Mouse (Mus musculus): ENCODE data around the gene Krtap3-3. TPM values are rescaled to one million over a fixed set of nuclear protein-coding genes. Genes with fewer than 3 reads are reported as not detected.

Gene Krtap3-3
- polyA plus RNA-seq, 1 experiment from 2014 or later: not detected

GRCm38 (mm10) chr11:99514098-99514497 is 36.6 kb downstream of the Krtap3-3 start:
- H3K36me3 ChIP-seq (ENCODE audit: insufficient read depth, low read length): no peaks in the 10 kb centered on the region
- 79% methylated on average over 8 of the region's 8 CpGs for WGBS
- no peak overlapping the region for H3K9ac ChIP-seq (ENCODE audit: low read depth, low read length)
- no peaks in the 10 kb centered on the region for H3K27me3 ChIP-seq (ENCODE audit: insufficient read depth, low read length)
- H3K4me2 ChIP-seq (ENCODE audit: low read length): no peak overlapping the region
- TF ChIP-seq CTCF (IDR thresholded peaks at IDR 0.05; ENCODE audit: low read depth): no peak
- H3K4me1 ChIP-seq (replicated peaks; ENCODE audit: insufficient read depth, low read length): no peaks in the 10 kb centered on the region
- no peak overlapping the region for H3K4me3 ChIP-seq (replicated peaks; ENCODE audit: low read depth, low read length)
- H3K9me3 ChIP-seq (replicated peaks; ENCODE audit: low read length): no peaks in the 10 kb centered on the region
- ATAC-seq (replicated peaks; ENCODE audit: low FRiP score, low read depth) (no peak), DNase-seq (ENCODE audit: low spot score) (no peak)
- no peak overlapping the region for H3K27ac ChIP-seq

Other genes starting within 250 kb of the Krtap3-3 start
- 0.08 and 0.09 TPM in 2 replicates for gene Krt25, start 227.9 kb downstream of the Krtap3-3 start, polyA plus RNA-seq (2015; fragmentation: Nextera tagmentation; extraction: Ambion mirVana)
- not detected in 2 replicates for gene Krt26, start 212.9 kb downstream of the Krtap3-3 start, polyA plus RNA-seq (2015; fragmentation: Nextera tagmentation; extraction: Ambion mirVana)
- gene Krt27, start 199.8 kb downstream of the Krtap3-3 start, polyA plus RNA-seq (2015; fragmentation: Nextera tagmentation; extraction: Ambion mirVana): not detected in 2 replicates
- gene Krt28, start 176.0 kb downstream of the Krtap3-3 start, polyA plus RNA-seq (2015; fragmentation: Nextera tagmentation; extraction: Ambion mirVana): 0.32 TPM in 1 of 2 replicates, not detected in the other
- gene Krt10, start 161.5 kb downstream of the Krtap3-3 start, polyA plus RNA-seq (2015; fragmentation: Nextera tagmentation; extraction: Ambion mirVana): 35.5 and 42.6 TPM in 2 replicates
- not detected in 2 replicates for gene Krt12, start 128.6 kb downstream of the Krtap3-3 start, polyA plus RNA-seq (2015; fragmentation: Nextera tagmentation; extraction: Ambion mirVana)
- gene Krt20, start 112.7 kb downstream of the Krtap3-3 start, polyA plus RNA-seq (2015; fragmentation: Nextera tagmentation; extraction: Ambion mirVana): 3.6 and 5.0 TPM in 2 replicates
- gene Krt23, start 57.7 kb downstream of the Krtap3-3 start, polyA plus RNA-seq (2015; fragmentation: Nextera tagmentation; extraction: Ambion mirVana): 30.6 and 31.8 TPM in 2 replicates
- gene Krt39, start 29.5 kb downstream of the Krtap3-3 start, polyA plus RNA-seq (2015; fragmentation: Nextera tagmentation; extraction: Ambion mirVana): 0.45 and 0.46 TPM in 2 replicates
- not detected in 2 replicates for gene Krt40, start 7.7 kb downstream of the Krtap3-3 start, polyA plus RNA-seq (2015; fragmentation: Nextera tagmentation; extraction: Ambion mirVana)
- not detected in 2 replicates for gene Krtap3-2, start 6.0 kb upstream of the Krtap3-3 start, polyA plus RNA-seq (2015; fragmentation: Nextera tagmentation; extraction: Ambion mirVana)
- gene Gm11939, start 8.6 kb upstream of the Krtap3-3 start, polyA plus RNA-seq (2015; fragmentation: Nextera tagmentation; extraction: Ambion mirVana): not detected in 2 replicates
- gene Krtap3-1, start 15.8 kb upstream of the Krtap3-3 start, polyA plus RNA-seq (2015; fragmentation: Nextera tagmentation; extraction: Ambion mirVana): not detected in 2 replicates
- not detected in 2 replicates for gene Krtap1-5, start 30.2 kb upstream of the Krtap3-3 start, polyA plus RNA-seq (2015; fragmentation: Nextera tagmentation; extraction: Ambion mirVana)
- gene Krtap1-4, start 32.8 kb upstream of the Krtap3-3 start, polyA plus RNA-seq (2015; fragmentation: Nextera tagmentation; extraction: Ambion mirVana): not detected in 2 replicates
- not detected in 2 replicates for gene Krtap1-3, start 40.5 kb upstream of the Krtap3-3 start, polyA plus RNA-seq (2015; fragmentation: Nextera tagmentation; extraction: Ambion mirVana)
- gene Krtap9-3, start 47.2 kb upstream of the Krtap3-3 start, polyA plus RNA-seq (2015; fragmentation: Nextera tagmentation; extraction: Ambion mirVana): not detected in 2 replicates
- not detected in 2 replicates for gene Gm11938, start 52.4 kb upstream of the Krtap3-3 start, polyA plus RNA-seq (2015; fragmentation: Nextera tagmentation; extraction: Ambion mirVana)
- gene Gm11937, start 59.3 kb upstream of the Krtap3-3 start, polyA plus RNA-seq (2015; fragmentation: Nextera tagmentation; extraction: Ambion mirVana): not detected in 2 replicates
- gene Krtap2-4, start 64.0 kb upstream of the Krtap3-3 start, polyA plus RNA-seq (2015; fragmentation: Nextera tagmentation; extraction: Ambion mirVana): not detected in 2 replicates
- gene Gm11562, start 69.6 kb upstream of the Krtap3-3 start, polyA plus RNA-seq (2015; fragmentation: Nextera tagmentation; extraction: Ambion mirVana): not detected in 2 replicates
- gene Krtap4-1, start 77.4 kb upstream of the Krtap3-3 start, polyA plus RNA-seq (2015; fragmentation: Nextera tagmentation; extraction: Ambion mirVana): not detected in 2 replicates
- not detected in 2 replicates for gene Krtap4-2, start 84.2 kb upstream of the Krtap3-3 start, polyA plus RNA-seq (2015; fragmentation: Nextera tagmentation; extraction: Ambion mirVana)
- not detected in 2 replicates for gene Krtap4-7, start 93.2 kb upstream of the Krtap3-3 start, polyA plus RNA-seq (2015; fragmentation: Nextera tagmentation; extraction: Ambion mirVana)
- not detected in 2 replicates for gene Gm11555, start 99.4 kb upstream of the Krtap3-3 start, polyA plus RNA-seq (2015; fragmentation: Nextera tagmentation; extraction: Ambion mirVana)
- gene Gm11563, start 108.1 kb upstream of the Krtap3-3 start, polyA plus RNA-seq (2015; fragmentation: Nextera tagmentation; extraction: Ambion mirVana): not detected in 2 replicates
- gene Krtap4-6, start 115.1 kb upstream of the Krtap3-3 start, polyA plus RNA-seq (2015; fragmentation: Nextera tagmentation; extraction: Ambion mirVana): not detected in 2 replicates
- not detected in 2 replicates for gene Gm14190, start 139.9 kb upstream of the Krtap3-3 start, polyA plus RNA-seq (2015; fragmentation: Nextera tagmentation; extraction: Ambion mirVana)
- not detected in 2 replicates for gene Gm14180, start 183.4 kb upstream of the Krtap3-3 start, polyA plus RNA-seq (2015; fragmentation: Nextera tagmentation; extraction: Ambion mirVana)
- gene Gm11595, start 222.0 kb upstream of the Krtap3-3 start, polyA plus RNA-seq (2015; fragmentation: Nextera tagmentation; extraction: Ambion mirVana): not detected in 2 replicates
- gene Krtap4-8, start 229.8 kb upstream of the Krtap3-3 start, polyA plus RNA-seq (2015; fragmentation: Nextera tagmentation; extraction: Ambion mirVana): not detected in 2 replicates
- not detected in 2 replicates for gene Krtap4-9, start 234.3 kb upstream of the Krtap3-3 start, polyA plus RNA-seq (2015; fragmentation: Nextera tagmentation; extraction: Ambion mirVana)
- not detected in 2 replicates for gene Gm11596, start 242.6 kb upstream of the Krtap3-3 start, polyA plus RNA-seq (2015; fragmentation: Nextera tagmentation; extraction: Ambion mirVana)
- not detected in 2 replicates for gene Gm11569, start 248.1 kb upstream of the Krtap3-3 start, polyA plus RNA-seq (2015; fragmentation: Nextera tagmentation; extraction: Ambion mirVana)

Data from kidney, postnatal 0 days (tissue).